Mouse (Mus musculus): Measurements from ENCODE around the gene Ppm1a.

DNA sequence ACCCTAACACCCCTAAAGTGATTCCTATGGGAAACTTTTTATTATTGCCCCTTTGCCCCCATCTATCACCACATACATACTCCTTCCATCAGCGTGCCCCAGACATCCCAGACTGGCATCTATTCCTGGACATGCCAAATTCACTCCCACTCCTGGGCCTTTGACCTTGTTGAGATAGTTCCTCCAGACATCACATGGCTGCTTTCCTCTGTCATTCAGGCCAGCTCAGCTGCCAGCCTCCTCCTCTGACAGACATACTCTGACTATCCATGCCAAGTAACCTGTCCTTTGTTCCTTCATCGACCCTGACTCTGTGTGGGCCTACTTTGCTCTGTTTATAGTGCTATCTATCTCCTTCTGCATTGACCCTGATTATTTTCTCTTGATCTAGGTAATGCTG lies 6.6 kb upstream of the Ppm1a start:
- TF ChIP-seq CTCF (IDR thresholded peaks at IDR 0.05; ENCODE audit: borderline replicate concordance, insufficient read depth, low read depth, low read length) (no peak), POLR2A (IDR thresholded peaks at IDR 0.05; ENCODE audit: borderline replicate concordance, insufficient read depth, low read length) (no peak)
